Mouse (Mus musculus): ENCODE measurements around the gene Mrpl1. TPM values are rescaled to one million over a fixed set of nuclear protein-coding genes. Genes with fewer than 3 reads are reported as not detected.

Mrpl1 gene
- 10 to 100 TPM; 21.1 to 25.7 (median 22.2) TPM for total RNA-seq (2022)

- DNase-seq (ENCODE audit: low spot score in 2 of 2) = peak in 1 of 2 experiments; percentile 6
Observed at GRCm38 (mm10) chr5:96209459-96209858, at the start of gene Mrpl1. Gene Mrpl1 (plus strand): TSS chr5:96209493.

GRCm38 (mm10) chr5:96160467-96161262 lies 48.6 kb upstream of the Mrpl1 start:
- no peak for DNase-seq (ENCODE audit: low spot score in 2 of 2)

GRCm38 (mm10) chr5:96161263-96161577 lies 48.1 kb upstream of the Mrpl1 start:
- DNase-seq (ENCODE audit: low spot score in 2 of 2) = no peak

GRCm38 (mm10) chr5:96161578-96162398 lies 47.5 kb upstream of the Mrpl1 start:
- DNase-seq (ENCODE audit: low spot score in 2 of 2) = peak in 1 of 2 experiments; percentile 23

- peak; percentile 53 to 66 for DNase-seq (ENCODE audit: low spot score in 2 of 2)
Observed at GRCm38 (mm10) chr5:96162399-96163331, 46.6 kb upstream of the Mrpl1 start.

- no peak for DNase-seq (ENCODE audit: low spot score in 2 of 2)
Observed at GRCm38 (mm10) chr5:96163396-96164020, 45.8 kb upstream of the Mrpl1 start.

GRCm38 (mm10) chr5:96164021-96164411 lies 45.3 kb upstream of the Mrpl1 start, which contains the start of gene Cnot6l:
Gene Cnot6l (minus strand): TSS chr5:96164171.
- no peak for DNase-seq (ENCODE audit: low spot score in 2 of 2)

- no peak for DNase-seq (ENCODE audit: low spot score in 2 of 2)
Observed at GRCm38 (mm10) chr5:96166761-96167160, 42.5 kb upstream of the Mrpl1 start.

GRCm38 (mm10) chr5:96170443-96170842 lies 38.9 kb upstream of the Mrpl1 start:
- DNase-seq (ENCODE audit: low spot score in 2 of 2) = no peak

GRCm38 (mm10) chr5:96171765-96172164 lies 37.5 kb upstream of the Mrpl1 start:
- DNase-seq (ENCODE audit: low spot score in 2 of 2) = no peak

GRCm38 (mm10) chr5:96176121-96176520 lies 33.2 kb upstream of the Mrpl1 start:
- no peak for DNase-seq (ENCODE audit: low spot score in 2 of 2)

- no peak for DNase-seq (ENCODE audit: low spot score in 2 of 2)
Observed at GRCm38 (mm10) chr5:96176879-96177358, 32.4 kb upstream of the Mrpl1 start.

GRCm38 (mm10) chr5:96183211-96183610 lies 26.1 kb upstream of the Mrpl1 start:
- DNase-seq (ENCODE audit: low spot score in 2 of 2) = no peak

GRCm38 (mm10) chr5:96183987-96184386 lies 25.3 kb upstream of the Mrpl1 start:
- no peak for DNase-seq (ENCODE audit: low spot score in 2 of 2)

- DNase-seq (ENCODE audit: low spot score in 2 of 2) = no peak
Observed at GRCm38 (mm10) chr5:96189761-96190160, 19.5 kb upstream of the Mrpl1 start.

GRCm38 (mm10) chr5:96191251-96191650 lies 18.0 kb upstream of the Mrpl1 start:
- DNase-seq (ENCODE audit: low spot score in 2 of 2) = no peak

GRCm38 (mm10) chr5:96196547-96197052 lies 12.7 kb upstream of the Mrpl1 start:
- no peak for DNase-seq (ENCODE audit: low spot score in 2 of 2)

GRCm38 (mm10) chr5:96198271-96198670 lies 11.0 kb upstream of the Mrpl1 start:
- DNase-seq (ENCODE audit: low spot score in 2 of 2) = no peak

- DNase-seq (ENCODE audit: low spot score in 2 of 2) = no peak
Observed at GRCm38 (mm10) chr5:96200269-96200668, 9.0 kb upstream of the Mrpl1 start.

GRCm38 (mm10) chr5:96201462-96202154 lies 7.7 kb upstream of the Mrpl1 start:
- DNase-seq (ENCODE audit: low spot score in 2 of 2) = no peak
